Mouse (Mus musculus): ENCODE data around the gene Add2. TPM values are rescaled to one million over a fixed set of nuclear protein-coding genes. Genes with fewer than 3 reads are reported as not detected.
A peak's percentile ranks its signal among the peaks of the same experiment; 100 is the strongest.

Gene Add2
- polyA plus RNA-seq, 1 experiment from 2014 or later: 209 TPM

DNA sequence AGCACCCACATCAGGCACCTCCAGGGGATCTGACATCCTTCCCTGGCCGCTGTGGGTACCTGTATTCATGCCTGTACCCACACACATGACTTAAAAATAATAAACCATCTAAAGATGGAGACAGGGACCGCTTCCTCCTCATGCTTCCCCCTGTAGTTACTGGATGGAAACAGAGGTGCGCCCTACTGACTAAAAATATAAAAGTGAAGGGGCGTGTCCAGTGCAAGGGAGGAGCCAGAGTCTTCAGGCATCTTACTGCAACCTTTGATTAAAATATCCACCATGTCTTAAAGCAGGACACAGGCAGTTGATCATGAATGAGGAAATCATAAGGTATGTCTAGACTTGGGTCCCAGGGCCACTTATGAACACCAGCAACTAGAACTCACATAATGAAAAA is 97.3 kb downstream of the Add2 start:
- Histone ChIP-seq H3K9ac (no peak overlapping the region), H3K27ac (no peak overlapping the region), H3K27me3 (replicated peaks) (no peaks in the 10 kb centered on the region), H3K4me2 (no peak overlapping the region), H3K4me3 (no peak overlapping the region), H3K9me3 (no peaks in the 10 kb centered on the region), H3K4me1 (no peaks in the 10 kb centered on the region), H3K36me3 (replicated peaks) (no peaks in the 10 kb centered on the region; the same call in 1 of the 2 replicates)
- ATAC-seq (replicated peaks): peak; percentile 34; the same call in 1 of the 2 replicates
- 84% methylated on average over 4 of the region's 4 CpGs for WGBS

DNA sequence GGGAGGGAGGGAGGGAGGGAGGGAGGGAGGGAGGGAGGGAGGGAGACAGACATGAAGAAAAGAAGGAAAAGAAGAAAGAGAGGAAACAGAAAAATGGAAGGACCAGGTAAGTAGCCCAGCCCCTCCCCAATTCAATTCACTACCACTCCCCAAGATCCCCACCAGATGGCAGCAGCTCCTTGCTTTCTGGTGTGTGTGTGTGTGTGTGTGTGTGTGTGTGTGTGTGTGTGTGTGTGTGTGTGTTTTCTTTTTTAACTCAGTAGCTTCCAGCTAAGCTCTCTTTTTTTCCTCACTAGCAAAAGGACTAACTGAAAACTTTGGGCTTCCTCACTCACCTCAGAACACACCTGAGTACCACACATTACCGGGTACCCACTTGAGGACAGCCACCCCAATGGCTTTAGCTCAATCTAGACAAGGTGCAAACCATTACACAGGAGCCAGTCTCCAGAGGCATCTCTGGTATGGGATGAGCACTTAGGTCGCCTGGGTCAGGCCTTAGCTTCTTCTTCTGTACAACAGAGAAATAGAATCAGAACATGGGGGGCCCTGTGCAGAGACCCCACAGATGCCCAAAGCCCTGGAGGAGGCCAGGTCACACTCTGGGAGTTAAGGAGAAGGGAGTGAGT is 98.6 kb downstream of the Add2 start:
- H3K9ac ChIP-seq: no peak overlapping the region
- no peaks in the 10 kb centered on the region for H3K36me3 ChIP-seq (replicated peaks)
- H3K4me2 ChIP-seq: no peak overlapping the region
- WGBS: 57% methylated on average over 2 of the region's 2 CpGs
- no peak overlapping the region; the same call in 1 of the 2 replicates for H3K27ac ChIP-seq
- H3K4me1 ChIP-seq: no peaks in the 10 kb centered on the region
- H3K27me3 ChIP-seq (replicated peaks): no peaks in the 10 kb centered on the region
- H3K4me3 ChIP-seq: no peak overlapping the region
- ATAC-seq (replicated peaks): peak; percentile 56
- H3K9me3 ChIP-seq: no peaks in the 10 kb centered on the region

DNA sequence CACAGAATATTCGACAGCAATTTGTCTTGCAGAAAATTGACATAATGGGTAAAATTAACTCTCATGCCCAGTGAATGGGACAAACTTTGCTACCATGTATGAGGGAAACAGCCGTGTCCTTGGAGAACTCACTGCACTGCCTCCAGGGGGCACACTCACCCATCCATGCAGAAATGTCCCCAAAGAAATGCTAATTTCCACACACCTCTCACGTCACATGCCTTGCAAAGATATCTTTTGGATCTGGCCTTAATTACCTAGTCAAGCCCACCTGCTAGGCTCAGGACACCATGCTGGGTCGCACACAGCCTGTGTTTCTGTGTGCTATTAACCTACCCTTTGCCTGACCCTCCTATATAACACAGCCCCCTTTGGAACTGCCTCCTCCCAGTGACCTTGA is 100.0 kb downstream of the Add2 start:
- no peak overlapping the region for H3K4me3 ChIP-seq
- H3K27me3 ChIP-seq (replicated peaks): no peaks in the 10 kb centered on the region
- no peak overlapping the region for H3K4me2 ChIP-seq
- no peaks in the 10 kb centered on the region for H3K9me3 ChIP-seq
- H3K9ac ChIP-seq: no peak overlapping the region
- no peaks in the 10 kb centered on the region for H3K4me1 ChIP-seq
- H3K27ac ChIP-seq: no peak overlapping the region
- WGBS: 51% methylated on average over 4 of the region's 4 CpGs
- H3K36me3 ChIP-seq (replicated peaks): no peaks in the 10 kb centered on the region
- ATAC-seq (replicated peaks): no peak

DNA sequence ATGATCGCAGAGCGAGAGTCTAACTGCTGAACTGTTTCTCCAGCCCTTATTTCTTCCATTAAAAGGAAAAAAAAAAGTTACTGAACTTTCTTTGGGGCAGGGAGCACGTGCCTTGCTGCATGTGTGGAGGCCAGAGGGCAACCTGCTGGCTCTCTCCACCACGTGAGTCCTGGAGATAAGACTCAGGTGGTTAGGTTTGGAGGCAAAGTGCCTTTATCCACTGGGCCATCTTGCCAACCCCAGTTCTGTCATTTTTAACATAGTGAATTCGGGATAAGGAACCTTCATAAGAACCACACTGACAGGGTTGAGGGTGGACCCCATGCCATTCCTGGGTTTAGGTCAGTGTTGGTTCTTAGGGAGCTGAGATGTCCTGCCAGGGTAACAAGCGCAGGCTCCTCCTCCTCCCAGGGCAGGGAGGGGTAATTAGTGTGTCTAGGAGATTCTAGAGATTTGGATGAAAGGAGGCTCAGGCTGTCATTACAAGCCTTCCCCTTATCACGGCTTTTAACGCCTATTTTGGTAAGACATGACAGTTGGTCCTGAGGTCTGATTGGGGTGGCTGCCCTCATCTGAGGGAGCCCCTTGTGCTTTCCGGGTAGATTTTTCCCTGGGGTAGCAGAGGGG is 101.5 kb downstream of the Add2 start:
- Histone ChIP-seq H3K4me1 (no peaks in the 10 kb centered on the region), H3K27me3 (replicated peaks) (no peaks in the 10 kb centered on the region), H3K9ac (no peak overlapping the region), H3K9me3 (no peaks in the 10 kb centered on the region), H3K4me3 (no peak overlapping the region), H3K27ac (no peak overlapping the region), H3K4me2 (no peak overlapping the region), H3K36me3 (replicated peaks) (no peaks in the 10 kb centered on the region)
- ATAC-seq (replicated peaks): no peak
- WGBS: 79% methylated on average over 9 of the region's 9 CpGs

DNA sequence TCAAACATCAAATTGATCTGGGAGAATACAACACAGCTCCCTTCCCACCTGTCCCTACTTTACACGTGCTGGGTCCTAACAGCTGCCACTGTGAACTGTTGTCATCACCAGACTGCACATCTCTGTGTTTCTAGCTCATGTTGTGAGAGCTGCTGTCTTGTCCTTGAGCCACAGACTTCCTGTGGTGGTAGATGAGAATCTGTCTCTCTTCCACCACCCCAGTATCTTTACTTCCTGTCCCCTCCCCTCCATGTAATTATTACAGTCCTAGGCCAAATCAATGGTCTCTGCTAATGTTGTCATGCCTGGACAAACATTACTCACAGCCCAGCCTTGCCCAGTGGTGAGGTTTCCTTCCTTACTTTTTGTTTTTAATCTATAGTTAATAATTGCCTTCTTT is 105.4 kb downstream of the Add2 start:
- Histone ChIP-seq H3K27ac (no peak overlapping the region), H3K36me3 (replicated peaks) (no peaks in the 10 kb centered on the region), H3K4me3 (no peak overlapping the region), H3K4me1 (no peaks in the 10 kb centered on the region), H3K9me3 (no peaks in the 10 kb centered on the region), H3K9ac (no peak overlapping the region), H3K27me3 (replicated peaks) (no peaks in the 10 kb centered on the region), H3K4me2 (no peak overlapping the region)
- no peak for ATAC-seq (replicated peaks)
- WGBS: 90% methylated on average over 1 of the region's 1 CpGs

DNA sequence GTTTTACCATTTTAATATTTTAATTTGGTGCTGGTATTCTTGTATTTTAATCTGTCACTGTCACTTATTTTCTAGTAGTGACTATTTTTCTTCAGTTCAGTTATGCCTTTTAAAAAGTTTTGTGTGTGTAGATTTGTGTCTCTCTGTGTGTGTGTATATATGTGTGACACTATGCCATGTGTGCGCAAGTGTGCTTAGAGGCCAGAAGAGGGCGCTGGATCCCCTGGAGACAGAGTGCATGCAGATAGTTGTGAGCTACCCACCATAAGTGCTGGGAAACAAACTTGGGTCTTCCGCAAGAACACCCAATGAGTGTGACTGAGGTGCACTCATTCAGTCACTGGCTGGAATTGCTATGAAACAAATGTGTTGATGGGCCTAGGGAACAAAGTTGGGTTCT is 107.7 kb downstream of the Add2 start:
- Histone ChIP-seq H3K4me1 (no peaks in the 10 kb centered on the region), H3K9ac (no peak overlapping the region), H3K36me3 (replicated peaks) (no peaks in the 10 kb centered on the region), H3K27me3 (replicated peaks) (no peaks in the 10 kb centered on the region), H3K27ac (no peak overlapping the region), H3K4me2 (no peak overlapping the region), H3K9me3 (no peaks in the 10 kb centered on the region), H3K4me3 (no peak overlapping the region)
- no peak for ATAC-seq (replicated peaks)
- WGBS: 86% methylated on average over 3 of the region's 3 CpGs

GRCm38 (mm10) chr6:86141284-86141683 is 112.8 kb downstream of the Add2 start:
- WGBS: 79% methylated on average over 6 of the region's 6 CpGs

DNA sequence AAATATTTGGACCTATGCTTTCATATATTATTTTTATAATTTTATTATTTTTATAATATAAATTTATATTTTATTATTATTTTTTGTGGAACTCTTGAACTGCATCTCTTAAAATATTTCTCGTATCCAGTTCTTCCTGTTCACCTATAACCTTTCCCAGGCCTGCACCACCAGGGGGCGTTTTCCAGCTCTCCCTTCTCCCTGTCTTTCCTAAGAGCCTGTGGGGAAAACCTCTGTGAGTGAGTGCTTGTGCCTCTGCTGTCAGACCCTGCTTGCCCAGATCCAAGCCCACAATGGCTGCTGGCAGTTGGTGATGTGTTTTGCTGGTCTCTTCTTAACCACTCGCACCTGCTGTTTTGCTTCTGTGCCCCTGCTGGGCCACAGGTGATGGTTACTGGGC is 113.3 kb downstream of the Add2 start:
- no peak overlapping the region for H3K4me3 ChIP-seq
- no peak overlapping the region for H3K4me2 ChIP-seq
- no peak overlapping the region for H3K9ac ChIP-seq
- no peaks in the 10 kb centered on the region for H3K27me3 ChIP-seq (replicated peaks)
- 16% methylated on average over 3 of the region's 3 CpGs for WGBS
- H3K4me1 ChIP-seq: peaks cover 3% of the 10 kb centered on the region; the same call in 1 of the 2 replicates
- 0 out of 2 replicates have a peak, but pooled peaks have one; percentile 37 for ATAC-seq (replicated peaks)
- H3K36me3 ChIP-seq (replicated peaks): no peaks in the 10 kb centered on the region
- no peak overlapping the region for H3K27ac ChIP-seq
- H3K9me3 ChIP-seq: no peaks in the 10 kb centered on the region

More at GRCm38 (mm10) chr6:86141284-86141683, 112.8 kb downstream of the Add2 start:
- Histone ChIP-seq H3K4me3 (no peak overlapping the region), H3K4me1 (peaks cover 3% of the 10 kb centered on the region; the same call in 1 of the 2 replicates), H3K9ac (no peak overlapping the region), H3K36me3 (replicated peaks) (no peaks in the 10 kb centered on the region), H3K9me3 (no peaks in the 10 kb centered on the region), H3K4me2 (no peak overlapping the region), H3K27ac (no peak overlapping the region), H3K27me3 (replicated peaks) (no peaks in the 10 kb centered on the region)
- no peak for ATAC-seq (replicated peaks)

- no peaks in the 10 kb centered on the region for H3K9me3 ChIP-seq
- no peak overlapping the region for H3K27ac ChIP-seq
- peaks cover 3% of the 10 kb centered on the region; the same call in 1 of the 2 replicates for H3K4me1 ChIP-seq
- H3K36me3 ChIP-seq (replicated peaks): no peaks in the 10 kb centered on the region
- no peak overlapping the region for H3K9ac ChIP-seq
- no peak for ATAC-seq (replicated peaks)
- no peaks in the 10 kb centered on the region for H3K27me3 ChIP-seq (replicated peaks)
- WGBS: 93% methylated on average over 6 of the region's 6 CpGs
- no peak overlapping the region for H3K4me2 ChIP-seq
- H3K4me3 ChIP-seq: no peak overlapping the region
Observed at GRCm38 (mm10) chr6:86144986-86145385, 116.5 kb downstream of the Add2 start.

DNA sequence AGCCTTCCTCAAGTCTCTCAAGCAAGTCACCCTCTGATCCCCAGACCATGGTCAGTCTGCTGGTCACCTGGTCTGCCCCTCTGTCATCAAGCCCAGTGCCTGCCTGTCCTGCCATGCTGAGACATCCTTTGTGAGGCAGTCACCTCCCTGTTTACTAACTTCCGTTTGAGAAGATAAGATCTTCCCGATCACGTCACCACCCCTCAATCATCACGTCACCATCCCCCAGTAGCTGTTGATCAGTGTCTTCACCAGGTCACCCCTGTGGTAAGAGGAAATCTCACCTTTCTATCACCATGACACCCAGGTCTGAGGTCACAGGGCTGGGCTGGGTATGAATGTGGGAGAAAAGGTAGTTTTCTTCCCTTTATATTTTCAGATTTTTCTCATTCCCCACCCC is 120.0 kb downstream of the Add2 start:
- Histone ChIP-seq H3K27ac (no peak overlapping the region), H3K36me3 (replicated peaks) (no peaks in the 10 kb centered on the region), H3K4me1 (no peaks in the 10 kb centered on the region), H3K4me3 (no peak overlapping the region), H3K9ac (no peak overlapping the region), H3K27me3 (replicated peaks) (no peaks in the 10 kb centered on the region), H3K4me2 (no peak overlapping the region), H3K9me3 (no peaks in the 10 kb centered on the region)
- 87% methylated on average over 4 of the region's 4 CpGs for WGBS
- ATAC-seq (replicated peaks): no peak

DNA sequence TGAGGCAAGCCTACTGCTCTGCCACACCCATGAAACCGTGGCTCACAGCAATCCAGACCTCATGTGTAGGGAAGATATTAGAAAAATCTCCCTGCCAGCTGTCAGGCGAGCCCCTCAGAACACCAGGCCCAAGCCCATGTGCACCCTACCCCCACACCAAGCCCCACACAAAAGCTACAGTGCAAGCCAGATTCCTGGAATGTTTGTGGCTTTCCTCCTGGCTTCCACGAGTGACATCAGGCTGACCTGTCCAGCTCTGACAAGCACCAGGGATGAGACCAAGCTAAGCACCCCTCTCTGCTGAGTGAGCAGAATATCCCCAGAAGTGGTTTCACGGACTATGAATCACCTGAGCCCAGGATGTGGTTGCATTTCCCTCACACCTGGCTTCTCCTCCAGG is 120.5 kb downstream of the Add2 start:
- Histone ChIP-seq H3K9ac (no peak overlapping the region), H3K4me3 (no peak overlapping the region), H3K4me1 (no peaks in the 10 kb centered on the region), H3K36me3 (replicated peaks) (no peaks in the 10 kb centered on the region), H3K9me3 (no peaks in the 10 kb centered on the region), H3K27ac (no peak overlapping the region), H3K4me2 (no peak overlapping the region), H3K27me3 (replicated peaks) (no peaks in the 10 kb centered on the region)
- 59% methylated on average over 4 of the region's 4 CpGs for WGBS
- no peak for ATAC-seq (replicated peaks)

DNA sequence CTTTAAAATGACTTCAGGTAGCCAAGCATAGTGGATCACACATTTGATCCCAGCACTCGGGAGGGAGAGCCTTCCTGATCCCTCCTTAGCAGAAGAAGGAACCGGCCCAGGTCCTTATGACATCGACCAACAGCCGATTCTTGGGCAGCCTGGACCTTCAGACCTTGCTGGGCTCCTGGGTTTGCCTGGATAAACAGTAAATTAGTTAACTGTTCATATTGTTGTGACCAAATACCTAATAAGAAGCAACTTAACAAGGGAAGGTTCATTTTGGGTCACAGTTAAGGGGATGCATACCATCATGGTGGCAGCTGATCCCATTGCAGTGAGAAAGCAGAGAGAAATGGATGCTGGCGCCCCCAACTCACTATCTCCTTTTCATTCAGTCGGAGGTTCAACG is 124.2 kb downstream of the Add2 start:
- 91% methylated on average over 7 of the region's 7 CpGs for WGBS

GRCm38 (mm10) chr6:86153436-86153990 is 125.0 kb downstream of the Add2 start:
- ATAC-seq (replicated peaks): no peak
- WGBS: 79% methylated on average over 8 of the region's 8 CpGs
- H3K9me3 ChIP-seq: no peaks in the 10 kb centered on the region
- H3K4me1 ChIP-seq: no peaks in the 10 kb centered on the region
- no peaks in the 10 kb centered on the region for H3K27me3 ChIP-seq (replicated peaks)
- no peaks in the 10 kb centered on the region for H3K36me3 ChIP-seq (replicated peaks)
- H3K27ac ChIP-seq: no peak overlapping the region
- no peak overlapping the region for H3K9ac ChIP-seq
- H3K4me3 ChIP-seq: no peak overlapping the region
- H3K4me2 ChIP-seq: no peak overlapping the region

More for the DNA sequence above, 124.2 kb downstream of the Add2 start:
- H3K4me2 ChIP-seq: no peak overlapping the region
- H3K4me1 ChIP-seq: no peaks in the 10 kb centered on the region
- no peak overlapping the region for H3K27ac ChIP-seq
- no peaks in the 10 kb centered on the region for H3K9me3 ChIP-seq
- H3K9ac ChIP-seq: no peak overlapping the region
- ATAC-seq (replicated peaks): no peak
- H3K27me3 ChIP-seq (replicated peaks): no peaks in the 10 kb centered on the region
- no peak overlapping the region for H3K4me3 ChIP-seq
- no peaks in the 10 kb centered on the region for H3K36me3 ChIP-seq (replicated peaks)

All from midbrain, embryonic 15.5 days (tissue).